Mouse (Mus musculus): ENCODE measurements around the gene Ptpru.
A peak's percentile ranks its signal among the peaks of the same experiment; 100 is the strongest.

The Ptpru gene

DNA sequence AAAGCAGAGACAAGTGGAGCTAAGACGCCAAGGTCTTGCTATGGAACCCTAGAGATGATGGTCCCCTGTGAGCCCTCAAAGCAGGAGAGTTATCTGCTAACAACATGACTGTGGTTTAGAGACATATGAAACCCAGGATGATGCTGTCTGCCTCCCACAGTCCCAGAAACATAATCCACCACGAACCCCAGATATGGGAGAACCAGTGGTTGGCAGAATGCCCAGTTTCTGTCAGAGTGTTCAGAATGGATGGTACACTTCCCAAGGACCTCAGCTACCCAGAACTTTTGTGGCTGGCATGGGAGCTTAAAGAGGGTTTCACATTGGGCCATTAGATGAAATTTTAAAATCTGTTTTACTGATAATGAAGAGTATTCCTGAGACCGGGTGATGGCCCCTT lies 57.1 kb downstream of the Ptpru start:
- DNase-seq, result peak; percentile 57

DNA sequence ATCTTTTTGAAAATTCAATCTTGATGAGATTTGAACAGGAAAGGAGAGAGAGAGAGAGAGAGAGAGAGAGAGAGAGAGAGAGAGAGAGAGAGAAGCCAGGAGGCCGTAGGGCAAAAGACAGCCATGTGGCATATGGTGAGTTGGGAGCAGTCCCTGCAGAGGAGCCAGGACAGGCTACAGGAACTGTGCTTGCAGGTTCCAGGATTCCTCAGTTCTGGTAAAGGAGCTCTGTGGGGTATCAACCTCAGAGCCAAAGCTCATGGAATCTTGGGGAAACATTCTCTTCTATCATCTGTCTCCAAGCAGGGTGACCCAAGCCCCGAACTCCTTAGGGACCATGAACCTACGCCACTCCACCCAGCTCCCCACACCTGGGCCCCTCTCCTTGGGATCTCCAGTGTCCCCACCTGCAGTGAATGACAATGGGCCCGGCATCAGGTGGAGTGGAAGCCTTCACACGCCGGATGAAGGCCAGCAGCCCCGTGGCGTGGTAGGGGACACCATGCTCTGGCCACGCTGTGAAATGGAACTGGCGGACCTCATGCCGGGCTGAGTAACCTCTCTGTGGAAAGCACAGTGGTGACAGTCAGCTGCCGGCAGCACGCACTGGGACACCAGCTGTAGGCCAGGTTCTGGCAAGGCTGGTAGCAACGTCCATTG lies 59.3 kb downstream of the Ptpru start:
- DNase-seq, result no peak

DNA sequence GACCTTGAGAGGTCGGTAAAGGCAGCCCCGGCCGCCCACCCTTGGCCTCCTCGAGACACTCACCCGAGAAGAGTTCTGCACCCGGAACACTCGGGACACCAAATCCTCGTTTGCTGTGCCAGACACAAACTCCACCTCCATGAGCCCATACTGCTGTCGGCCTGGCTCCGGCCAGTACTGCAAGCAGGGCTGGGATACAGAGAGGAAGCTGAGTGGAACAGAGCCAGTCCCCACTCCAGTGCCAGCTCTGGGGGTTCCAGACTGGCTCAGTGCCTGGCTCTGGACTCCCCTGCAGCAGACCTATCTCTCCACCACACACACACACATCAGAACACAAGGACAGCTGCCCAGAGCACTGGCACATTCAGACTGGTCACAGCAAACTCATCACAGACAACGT lies 66.7 kb downstream of the Ptpru start:
- DNase-seq, result peak; percentile 67

DNA sequence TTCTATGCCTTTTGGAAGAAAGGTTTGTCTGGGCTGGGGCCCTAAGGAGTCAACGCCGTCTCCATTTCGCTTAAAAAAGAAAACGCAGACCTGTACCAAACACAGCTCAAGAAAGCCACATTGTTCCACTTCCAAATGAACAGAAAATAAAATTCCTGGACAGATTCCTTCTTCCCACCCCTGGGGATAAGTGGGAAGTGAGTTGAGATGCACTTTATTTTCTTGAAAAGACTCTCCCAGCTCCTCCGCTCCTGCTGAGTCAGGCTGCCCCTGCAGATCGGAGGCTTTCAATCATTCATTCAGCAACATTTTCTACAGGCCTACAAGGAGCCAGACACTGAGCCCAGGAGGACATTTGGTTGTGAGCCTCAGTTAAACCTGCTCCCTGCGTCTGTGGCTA lies 74.2 kb downstream of the Ptpru start:
- no peak for DNase-seq

DNA sequence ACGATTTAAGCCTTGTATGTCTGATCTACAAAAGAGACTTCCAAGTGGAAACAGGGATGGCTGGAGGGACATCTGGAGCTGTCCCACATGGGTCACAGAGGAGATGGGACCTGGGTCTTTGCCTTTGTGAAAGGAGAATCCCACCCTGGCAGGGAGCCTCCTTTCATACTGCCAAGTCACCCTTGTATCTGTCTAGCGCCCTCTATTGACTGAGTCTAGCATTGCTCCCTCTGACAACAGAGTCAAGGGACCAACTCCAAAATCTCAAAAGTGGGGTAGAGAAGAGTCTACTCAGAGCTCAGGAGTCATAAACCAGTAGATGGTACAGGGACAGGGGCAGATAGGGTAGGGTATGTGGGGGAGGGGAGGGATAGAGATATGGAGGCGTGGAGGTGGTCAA lies 74.6 kb downstream of the Ptpru start:
- peak; percentile 35 for DNase-seq

DNA sequence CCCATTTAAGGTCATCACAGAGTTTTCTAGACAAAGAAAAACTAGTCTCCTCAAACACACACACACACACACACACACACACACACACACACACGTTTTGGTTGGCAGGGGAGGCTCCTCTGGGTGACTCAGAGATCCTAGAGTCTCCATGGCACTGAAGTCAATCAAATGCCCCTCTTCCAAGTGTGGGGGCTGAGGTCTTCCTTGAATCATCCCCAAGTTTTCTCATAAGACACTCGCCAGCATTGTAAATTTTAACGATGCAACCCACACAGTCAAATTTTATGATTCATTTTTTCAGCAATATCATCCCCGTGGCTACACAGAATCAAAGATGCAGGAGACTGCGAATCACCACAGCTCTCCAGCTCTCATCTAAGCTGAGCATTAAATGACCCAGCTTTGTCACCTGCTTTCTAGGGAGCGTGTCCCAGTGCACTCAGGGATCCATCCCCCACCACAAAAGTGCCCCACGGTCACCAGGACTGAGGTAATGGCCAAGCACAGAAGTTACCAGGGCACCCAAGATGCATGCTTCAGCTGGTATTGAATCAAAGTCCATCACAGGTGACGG lies 75.8 kb downstream of the Ptpru start:
- no peak for DNase-seq

DNA sequence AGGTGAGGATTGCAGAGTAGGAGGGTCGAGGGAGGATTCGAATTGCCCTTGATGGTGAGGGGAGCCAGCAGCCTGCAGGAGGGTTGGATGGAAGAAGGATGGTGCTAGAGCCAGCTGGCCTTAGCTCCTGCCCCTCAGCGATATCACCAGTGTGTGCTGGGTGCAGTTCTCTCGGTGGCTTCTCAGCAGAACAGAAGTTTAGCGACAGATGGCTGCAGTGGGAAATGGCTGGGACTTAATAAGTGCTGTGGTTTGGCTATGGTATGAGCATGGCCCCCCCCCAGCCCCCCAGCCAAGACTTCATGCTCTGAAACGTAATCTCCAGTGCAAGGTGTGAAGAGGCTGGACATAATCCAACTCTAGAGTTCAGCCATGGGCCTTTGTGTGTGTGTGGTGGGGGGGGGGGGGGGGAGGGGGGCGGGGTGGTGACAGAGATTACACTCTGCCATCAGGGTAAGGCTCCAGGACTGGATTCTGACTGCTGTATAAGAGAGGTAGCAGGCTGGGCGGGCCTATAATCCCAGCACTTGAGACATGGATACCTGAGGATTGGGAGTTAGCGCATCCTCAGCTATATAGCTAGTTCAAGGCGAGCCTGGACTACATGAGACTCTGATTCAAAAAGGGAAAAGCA lies 85.8 kb downstream of the Ptpru start:
- no peak for DNase-seq

DNA sequence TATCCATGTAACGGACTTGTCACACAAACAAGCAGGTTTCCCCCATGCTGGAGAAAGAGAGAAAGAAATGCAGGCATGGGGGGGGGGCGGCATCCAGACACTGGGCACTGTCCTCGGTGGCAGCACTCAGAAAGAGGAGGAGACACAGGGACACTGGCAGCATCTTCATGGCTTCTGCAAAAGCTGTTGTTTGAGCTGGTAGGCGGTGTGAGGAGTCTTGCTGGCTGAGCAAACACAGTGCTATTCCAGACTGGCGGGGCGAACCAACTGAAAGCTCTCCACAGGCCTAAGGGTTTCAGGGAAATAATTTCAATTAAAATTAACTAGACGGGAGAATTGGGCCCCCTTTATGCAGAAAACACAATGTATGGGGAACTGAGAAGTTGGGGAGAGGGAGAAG lies 86.5 kb downstream of the Ptpru start:
- DNase-seq, result no peak

DNA sequence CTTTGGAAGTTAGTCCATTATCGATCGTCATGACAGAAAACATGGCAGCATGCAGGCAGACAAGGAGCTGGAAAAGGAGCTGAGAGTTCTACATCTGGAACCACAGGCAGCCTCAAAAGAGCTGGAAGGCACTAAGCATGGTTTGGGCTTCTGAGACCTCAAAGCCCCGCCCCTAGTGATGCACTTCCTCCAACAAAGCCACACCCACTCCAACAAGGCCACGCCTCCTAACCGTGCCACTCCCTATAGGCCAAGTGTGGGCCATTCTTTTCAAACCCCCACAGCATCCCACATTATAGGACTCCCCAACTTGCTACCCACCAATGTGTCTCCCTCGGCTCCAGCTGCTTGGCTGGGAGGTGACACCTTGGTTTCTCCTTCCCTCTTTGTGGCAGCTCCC lies 88.3 kb downstream of the Ptpru start:
- peak; percentile 27 for DNase-seq

DNA sequence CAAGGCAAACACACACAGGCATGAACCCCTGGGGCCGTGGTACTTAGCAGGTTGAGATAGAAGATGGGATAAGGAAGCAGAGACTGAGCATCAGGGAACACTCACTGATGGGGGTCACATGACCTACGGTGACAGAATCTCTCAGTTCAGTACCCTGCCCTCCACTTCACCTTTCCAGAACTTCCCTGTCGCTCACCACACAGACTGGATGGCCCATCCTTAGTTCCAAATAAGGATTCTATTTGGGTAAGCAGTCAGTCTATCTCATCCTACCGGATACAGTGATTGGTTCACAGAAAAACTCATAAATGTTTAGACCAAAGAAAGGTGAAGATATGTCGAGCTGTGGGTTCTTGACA lies 93.4 kb downstream of the Ptpru start:
- DNase-seq, result no peak

DNA sequence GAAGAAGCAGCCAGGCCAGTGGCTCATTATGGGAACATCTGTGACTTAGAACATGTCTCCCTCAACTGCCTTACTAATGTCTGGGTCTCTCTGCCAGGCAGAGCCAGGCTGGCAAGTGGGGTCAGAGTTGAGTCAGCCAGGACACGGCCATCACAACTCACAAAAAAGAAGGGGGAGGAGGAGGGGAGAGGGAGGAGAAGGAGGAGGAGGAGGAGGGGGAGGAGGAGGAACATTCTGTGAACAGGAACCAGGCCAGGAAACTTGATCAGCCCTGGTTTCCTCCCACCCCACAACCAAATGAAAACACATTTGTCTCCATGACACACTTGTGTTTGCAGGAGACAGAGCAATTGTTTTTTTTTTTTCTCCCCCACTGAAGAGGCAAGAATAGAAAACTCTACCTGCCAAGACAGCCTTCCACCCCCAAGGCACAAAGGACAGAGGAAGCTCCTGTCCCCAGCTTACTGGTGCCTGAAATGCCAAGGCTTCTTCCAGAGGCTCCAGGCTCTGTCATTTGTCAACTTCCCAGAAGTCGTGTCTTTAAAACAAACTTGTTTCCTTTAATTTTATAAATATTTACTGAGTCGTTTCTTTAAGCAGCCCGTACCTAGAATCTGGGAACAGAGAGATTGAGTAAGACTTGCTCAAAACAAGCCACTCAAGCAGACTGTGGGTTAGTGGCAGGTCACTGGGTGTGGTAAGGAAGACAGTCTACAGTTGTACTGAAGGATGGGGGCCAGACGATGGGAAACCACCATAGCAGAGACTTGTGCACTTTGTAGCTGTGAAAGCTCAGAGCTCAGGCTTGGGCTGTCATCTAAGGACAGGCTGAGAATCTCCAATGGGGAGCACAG lies 94.0 kb downstream of the Ptpru start:
- peak; percentile 73 for DNase-seq

DNA sequence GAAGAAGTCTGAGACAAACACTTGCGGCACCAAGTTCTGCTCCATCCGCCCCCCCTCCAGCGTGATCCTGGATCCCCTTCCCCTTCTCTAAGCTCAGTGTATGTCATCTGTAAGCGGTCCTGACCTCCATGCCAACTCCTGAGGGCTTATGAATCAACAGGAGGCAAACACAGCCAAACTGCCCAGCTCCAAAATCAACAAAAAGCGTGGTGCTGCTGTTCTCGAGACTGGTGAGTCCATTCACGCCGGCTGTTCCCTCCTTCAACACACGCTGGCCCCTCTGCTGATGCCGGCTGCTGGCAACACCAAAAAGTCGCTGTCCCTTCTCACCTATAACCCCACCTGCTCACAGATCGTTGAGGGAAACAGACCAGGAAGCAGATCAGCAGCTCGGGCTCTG lies 95.1 kb downstream of the Ptpru start:
- no peak for DNase-seq

DNA sequence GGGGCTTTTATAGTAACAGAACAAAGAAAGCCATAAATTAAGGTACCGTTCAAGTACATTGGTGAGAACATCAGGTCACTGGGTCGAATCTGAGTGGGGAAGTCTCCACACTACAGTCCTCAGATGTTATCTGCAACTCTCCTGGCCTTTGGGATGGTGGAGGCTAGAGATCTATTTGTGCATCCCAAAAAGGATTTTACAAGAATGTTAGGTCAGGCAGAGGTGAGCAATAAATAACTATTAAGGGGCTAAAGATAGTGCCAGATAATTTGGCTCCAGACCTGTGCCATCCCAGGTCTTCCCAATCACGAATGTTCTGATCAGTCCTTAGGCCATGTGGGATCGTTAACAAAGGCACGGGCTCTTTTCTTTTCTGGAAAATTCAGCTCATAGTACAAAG lies 97.5 kb downstream of the Ptpru start:
- no peak for DNase-seq

DNA sequence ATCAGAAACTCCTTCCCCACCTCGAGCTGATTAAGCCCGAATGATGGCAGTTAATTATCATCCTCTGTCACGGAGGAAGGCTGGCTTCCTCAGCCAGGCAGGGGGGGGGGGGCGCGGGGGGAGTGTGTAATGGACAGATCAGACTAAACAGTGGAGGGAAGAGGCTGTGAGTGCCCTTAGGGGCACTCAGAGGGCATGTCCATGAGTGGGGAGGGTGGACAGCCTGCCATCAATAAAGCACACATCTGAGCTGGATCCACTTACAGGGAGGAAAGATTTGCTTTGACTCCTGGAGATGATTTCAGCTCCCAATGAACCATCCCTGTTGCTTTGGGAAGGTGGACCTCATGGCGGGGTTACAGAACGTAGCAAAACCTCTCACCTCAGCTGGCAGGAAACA lies 109.5 kb downstream of the Ptpru start:
- DNase-seq, result no peak

DNA sequence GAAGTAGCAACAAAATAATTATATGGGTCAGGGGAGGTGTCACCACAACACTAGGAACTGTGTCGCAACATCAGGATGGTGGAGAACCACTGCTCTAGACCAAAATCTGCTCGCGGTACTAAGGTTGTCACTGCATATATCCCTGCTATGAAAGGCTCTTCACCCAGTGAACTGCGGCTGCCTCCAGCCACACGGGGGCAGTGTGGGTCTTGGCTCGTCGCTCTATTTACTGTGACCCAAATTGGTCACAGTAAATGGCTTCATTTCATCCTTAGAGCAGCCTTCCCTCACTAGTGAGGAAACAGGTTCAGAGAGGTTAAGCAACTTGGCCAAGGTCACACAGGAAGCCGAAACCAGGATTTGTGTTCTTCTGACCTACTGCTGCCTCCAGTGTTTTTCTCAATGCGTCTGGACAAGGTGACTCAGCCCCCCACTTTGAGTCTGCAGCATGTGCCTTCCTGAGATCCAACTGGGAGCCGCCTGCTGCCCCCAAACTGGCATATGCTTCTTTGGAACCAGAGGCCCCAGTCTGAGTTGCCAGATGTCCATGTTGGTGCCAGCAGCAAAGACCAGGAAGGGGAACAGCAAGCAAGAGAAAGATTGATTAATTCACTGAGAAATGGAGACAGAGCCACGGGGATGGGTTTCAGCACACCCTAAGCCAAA lies 114.5 kb downstream of the Ptpru start:
- DNase-seq, result peak; percentile 86

DNA sequence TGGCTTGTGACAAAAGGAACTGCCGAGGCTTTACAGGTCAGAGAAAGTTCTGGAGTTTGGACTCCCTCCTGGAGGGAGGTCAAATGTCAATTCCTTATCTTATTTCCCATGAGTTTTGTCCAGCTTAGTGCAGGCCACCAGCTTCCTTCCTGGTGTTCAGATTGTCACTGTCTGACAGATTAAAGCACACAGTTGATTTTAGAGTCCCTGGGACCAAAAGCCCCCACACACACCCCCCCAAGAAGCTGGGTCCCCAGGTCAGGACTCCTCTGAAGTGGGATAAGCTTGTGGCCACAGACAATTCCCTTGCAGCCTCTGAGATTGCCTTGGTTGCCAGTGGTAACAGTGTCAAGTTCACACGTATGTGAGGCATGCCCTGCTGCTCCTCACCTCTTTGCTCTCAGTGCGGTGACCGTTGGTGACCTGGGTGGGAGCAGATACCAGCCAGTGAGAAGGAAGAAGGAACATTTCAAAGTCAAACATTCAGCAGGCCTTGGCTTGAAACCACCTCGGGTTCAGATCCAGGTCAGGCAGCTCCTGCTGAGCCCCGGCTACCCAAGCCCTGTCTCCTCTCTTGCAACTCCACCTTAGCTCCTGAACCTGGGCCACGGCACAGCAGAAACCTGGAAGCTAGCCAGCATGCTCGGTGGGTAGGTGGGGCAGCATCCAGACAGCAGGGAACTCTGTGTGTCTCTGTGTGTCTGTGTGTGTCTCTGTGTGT lies 115.8 kb downstream of the Ptpru start:
- DNase-seq, result peak; percentile 55

DNA sequence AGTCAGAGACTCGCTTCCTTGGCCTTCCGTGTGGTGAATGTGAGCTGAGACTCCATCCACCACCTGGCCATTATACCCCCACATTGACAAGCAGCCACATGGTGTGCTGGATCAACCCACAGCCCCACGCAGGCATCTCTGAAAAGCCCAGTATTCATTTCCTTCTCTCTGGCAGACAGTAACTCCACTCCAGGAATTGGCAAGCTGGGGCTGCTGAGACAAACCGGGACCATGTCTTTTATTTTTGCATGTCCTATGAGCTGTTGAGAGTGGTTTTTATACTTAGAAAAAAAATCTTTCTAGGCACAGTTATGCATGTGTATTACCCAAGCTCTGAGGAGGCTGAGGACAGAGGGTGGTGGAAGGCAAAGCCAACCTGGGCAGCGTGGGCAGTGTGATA lies 118.9 kb downstream of the Ptpru start:
- no peak for DNase-seq
